Mouse (Mus musculus): ENCODE data around the gene Arhgef16.

The Arhgef16 gene

GRCm38 (mm10) chr4:154310576-154311262 lies 9.2 kb upstream of the Arhgef16 start:
- TF ChIP-seq GATA4 (IDR thresholded peaks at IDR 0.05; ENCODE audit: insufficient replicate concordance, low read length): no peak

- TF ChIP-seq GATA4 (IDR thresholded peaks at IDR 0.05; ENCODE audit: insufficient replicate concordance, low read length): no peak
Measured at GRCm38 (mm10) chr4:154309131-154309530, 7.7 kb upstream of the Arhgef16 start.

- TF ChIP-seq GATA4 (IDR thresholded peaks at IDR 0.05; ENCODE audit: insufficient replicate concordance, low read length): no peak
Measured at GRCm38 (mm10) chr4:154299541-154300271, 1.8 kb downstream of the Arhgef16 start.

- no peak for TF ChIP-seq GATA4 (IDR thresholded peaks at IDR 0.05; ENCODE audit: insufficient replicate concordance, low read length)
Measured at GRCm38 (mm10) chr4:154297761-154298160, 3.7 kb downstream of the Arhgef16 start.

- no peak for TF ChIP-seq GATA4 (IDR thresholded peaks at IDR 0.05; ENCODE audit: insufficient replicate concordance, low read length)
Measured at GRCm38 (mm10) chr4:154294262-154294731, 7.2 kb downstream of the Arhgef16 start.

GRCm38 (mm10) chr4:154293735-154294201 lies 7.7 kb downstream of the Arhgef16 start:
- TF ChIP-seq GATA4 (IDR thresholded peaks at IDR 0.05; ENCODE audit: insufficient replicate concordance, low read length): no peak

GRCm38 (mm10) chr4:154283671-154284070 lies 17.8 kb downstream of the Arhgef16 start:
- TF ChIP-seq GATA4 (IDR thresholded peaks at IDR 0.05; ENCODE audit: insufficient replicate concordance, low read length): no peak

- no peak for TF ChIP-seq GATA4 (IDR thresholded peaks at IDR 0.05; ENCODE audit: insufficient replicate concordance, low read length)
Measured at GRCm38 (mm10) chr4:154279481-154279880, 22.0 kb downstream of the Arhgef16 start.

- TF ChIP-seq GATA4 (IDR thresholded peaks at IDR 0.05; ENCODE audit: insufficient replicate concordance, low read length): no peak
Measured at GRCm38 (mm10) chr4:154273000-154273399, 28.5 kb downstream of the Arhgef16 start.

GRCm38 (mm10) chr4:154269520-154269919 lies 32.0 kb downstream of the Arhgef16 start:
- TF ChIP-seq GATA4 (IDR thresholded peaks at IDR 0.05; ENCODE audit: insufficient replicate concordance, low read length): no peak

- TF ChIP-seq GATA4 (IDR thresholded peaks at IDR 0.05; ENCODE audit: insufficient replicate concordance, low read length): no peak
Measured at GRCm38 (mm10) chr4:154267511-154267910, 34.0 kb downstream of the Arhgef16 start.

GRCm38 (mm10) chr4:154262071-154262470 lies 39.4 kb downstream of the Arhgef16 start:
- no peak for TF ChIP-seq GATA4 (IDR thresholded peaks at IDR 0.05; ENCODE audit: insufficient replicate concordance, low read length)

GRCm38 (mm10) chr4:154260755-154261154 lies 40.7 kb downstream of the Arhgef16 start:
- TF ChIP-seq GATA4 (IDR thresholded peaks at IDR 0.05; ENCODE audit: insufficient replicate concordance, low read length): no peak

GRCm38 (mm10) chr4:154252537-154253255 lies 48.8 kb downstream of the Arhgef16 start:
- no peak for TF ChIP-seq GATA4 (IDR thresholded peaks at IDR 0.05; ENCODE audit: insufficient replicate concordance, low read length)

GRCm38 (mm10) chr4:154249316-154249715 lies 52.2 kb downstream of the Arhgef16 start:
- no peak for TF ChIP-seq GATA4 (IDR thresholded peaks at IDR 0.05; ENCODE audit: insufficient replicate concordance, low read length)

Data from liver, adult (tissue).